Mouse (Mus musculus) liver, adult 10 weeks (tissue): Measurements from ENCODE around the gene Snrnp35. TPM values are rescaled to one million over a fixed set of nuclear protein-coding genes. Genes with fewer than 3 reads are reported as not detected.

ENCODE experiments used
- polyA plus RNA-seq: library from polyadenylated mRNA; stranded (reverse); fragments of 350-450 nt; fragmentation: Illumina TruSeq; extraction: RNeasy Lipid Tissue Mini Kit (QIAGEN cat#74804); gene quantifications from one replicate; pipeline ENCODE4 v1.2.3, GENCODE M21; 2014; ENCODE audit warnings: low read depth, low replicate concordance

Snrnp35 gene
- polyA plus RNA-seq = 0.98 TPM

GRCm38 (mm10) chr5:124482966-124483654, at the start of gene Snrnp35:
Snrnp35 (plus strand) TSS chr5:124483134.

DNA sequence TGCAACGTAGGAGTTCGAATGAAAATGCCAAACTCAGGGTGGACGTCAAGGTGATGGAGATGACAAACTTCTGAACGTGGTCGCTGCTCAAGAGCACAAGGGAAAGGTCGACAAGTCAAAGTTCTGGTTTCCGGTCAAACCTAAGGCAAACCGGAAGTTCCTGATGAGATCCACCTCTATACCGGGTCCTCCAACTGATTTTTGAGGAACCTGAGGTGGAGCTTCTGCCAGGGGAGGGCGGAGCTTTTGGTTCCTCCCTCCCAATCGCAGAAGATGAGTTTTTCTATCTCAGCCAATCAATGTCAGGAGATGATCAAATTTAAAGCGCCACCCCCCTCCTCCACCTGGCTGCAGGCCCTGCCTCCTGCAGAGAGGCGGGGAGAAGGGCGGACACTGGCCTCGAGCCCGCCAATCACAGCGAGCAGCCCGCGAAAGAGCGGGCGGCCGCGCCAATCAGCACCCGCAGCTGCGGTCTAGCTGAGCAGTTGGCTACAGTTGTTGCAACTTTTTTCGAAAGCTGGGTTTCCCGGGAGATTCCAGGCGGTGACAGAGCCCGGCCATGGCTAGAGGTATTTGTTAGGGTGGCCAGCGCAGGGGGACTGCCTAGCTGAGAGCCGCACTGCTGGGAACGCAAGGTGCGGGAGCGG, 43.4 kb upstream of the Snrnp35 start, which contains the start of gene Kmt5a:
TSS of gene Kmt5a (plus strand) at position 484 of the 647 bp plus-strand sequence.

GRCm38 (mm10) chr5:124530655-124531582, 48.0 kb downstream of the Snrnp35 start, which contains the start of gene Rilpl1:
Rilpl1 (minus strand) TSS chr5:124531391.

GRCm38 (mm10) chr5:124540383-124540786, 57.5 kb downstream of the Snrnp35 start, which contains the start of gene Tmed2:
Tmed2 (plus strand) TSS chr5:124540695.

Other genes with a start within 250 kb of the Snrnp35 start
- gene Pitpnm2, start 233.4 kb upstream of the Snrnp35 start, polyA plus RNA-seq = 3.1 TPM
- gene Mphosph9, start 155.2 kb upstream of the Snrnp35 start, polyA plus RNA-seq = 2.6 TPM
- gene 2810006K23Rik, start 155.0 kb upstream of the Snrnp35 start, polyA plus RNA-seq = 13.7 TPM
- gene Cdk2ap1, start 120.1 kb upstream of the Snrnp35 start, polyA plus RNA-seq = 47.3 TPM
- gene Sbno1, start 57.1 kb upstream of the Snrnp35 start, polyA plus RNA-seq = 25.7 TPM
- gene Kmt5a, start 43.2 kb upstream of the Snrnp35 start, polyA plus RNA-seq = 22.0 TPM
- gene Rilpl2, start 4.8 kb upstream of the Snrnp35 start, polyA plus RNA-seq = 1.6 TPM
- 0.66 TPM for gene Rilpl1, start 48.3 kb downstream of the Snrnp35 start, polyA plus RNA-seq
- gene Tmed2, start 57.6 kb downstream of the Snrnp35 start, polyA plus RNA-seq = 919 TPM
- gene Ddx55, start 69.7 kb downstream of the Snrnp35 start, polyA plus RNA-seq = 4.1 TPM
- 28.7 TPM for gene Eif2b1, start 96.0 kb downstream of the Snrnp35 start, polyA plus RNA-seq
- gene Gtf2h3, start 96.0 kb downstream of the Snrnp35 start, polyA plus RNA-seq = 6.8 TPM
- gene Atp6v0a2, start 145.4 kb downstream of the Snrnp35 start, polyA plus RNA-seq = 12.0 TPM
- not detected for gene Dnah10, start 242.0 kb downstream of the Snrnp35 start, polyA plus RNA-seq